Mouse (Mus musculus) heart, embryonic 14.5 days (tissue): ENCODE results near the gene Dmbx1. TPM values are rescaled to one million over a fixed set of nuclear protein-coding genes. Genes with fewer than 3 reads are reported as not detected.
A peak's percentile ranks its signal among the peaks of the same experiment; 100 is the strongest.

ENCODE experiments used
- ATAC-seq: fragments of 200-750 bp; cut with Nextera tagmentation; 2 replicates; pipeline ENCODE4 v1.8.0; 2017; ENCODE audit warnings: low read depth, moderate TSS enrichment; ENCODE audit not compliant: insufficient number of reproducible peaks, insufficient read depth, low FRiP score
- H3K27ac ChIP-seq, 2 experiments: fragments of 200-500 bp in 1 of 2; fragments of 300-500 bp in 1 of 2; sonication (generic) in 1 of 2; replicated peaks in 1 of 2; 2 replicates each; pipeline ENCODE4 v1.5.1; 2012 to 2014; ENCODE audit warnings: low read depth in 2 of 2, low read length in 2 of 2, control low read depth in 1 of 2, mild to moderate bottlenecking in 1 of 2, mixed read lengths in 1 of 2; ENCODE audit not compliant: control insufficient read depth in 1 of 2, insufficient read depth in 1 of 2
- H3K27me3 ChIP-seq: fragments of 300-500 bp; sonication (generic); 2 replicates; pipeline ENCODE4 v1.6.1; 2014; ENCODE audit warnings: mild to moderate bottlenecking, low read length, control low read depth; ENCODE audit not compliant: control insufficient read depth, insufficient read depth
- H3K36me3 ChIP-seq: fragments of 300-500 bp; sonication (generic); 2 replicates; pipeline ENCODE4 v1.6.1; 2014; ENCODE audit warnings: mild to moderate bottlenecking, control low read depth, low read length, mixed read lengths; ENCODE audit not compliant: control insufficient read depth, insufficient read depth
- H3K4me1 ChIP-seq, 2 experiments: fragments of 200-500 bp in 1 of 2; fragments of 300-500 bp in 1 of 2; sonication (generic) in 1 of 2; 2 replicates each; pipeline ENCODE4 v1.6.1; 2012 to 2014; ENCODE audit warnings: low read length in 2 of 2, control low read depth in 1 of 2, mixed read lengths in 1 of 2; ENCODE audit not compliant: control insufficient read depth in 2 of 2, insufficient read depth in 2 of 2
- H3K4me2 ChIP-seq: fragments of 300-500 bp; sonication (generic); 2 replicates; pipeline ENCODE4 v1.6.1; 2014; ENCODE audit warnings: mild to moderate bottlenecking, low read length
- H3K4me3 ChIP-seq, 2 experiments: fragments of 200-500 bp in 1 of 2; fragments of 300-500 bp in 1 of 2; sonication (generic) in 1 of 2; 2 replicates each; pipeline ENCODE4 v1.5.1; 2012 to 2014; ENCODE audit warnings: low read length in 2 of 2, mild to moderate bottlenecking in 2 of 2, control low read depth in 1 of 2, low read depth in 1 of 2, moderate library complexity in 1 of 2; ENCODE audit not compliant: control insufficient read depth in 1 of 2, insufficient read depth in 1 of 2
- H3K9ac ChIP-seq: fragments of 300-500 bp; sonication (generic); 2 replicates; pipeline ENCODE4 v1.6.1; 2014; ENCODE audit warnings: mild to moderate bottlenecking, low read length
- H3K9me3 ChIP-seq: fragments of 300-500 bp; sonication (generic); 2 replicates; pipeline ENCODE4 v1.6.1; 2016; ENCODE audit warnings: low read length, control low read depth; ENCODE audit not compliant: control insufficient read depth
- WGBS: fragments of 180-500 bp; shearing (Covaris S2); extraction: QIAGEN DNeasy Blood & Tissue Kit; methylation state at CpG from one replicate; pipeline ENCODE4 v1.1.7; 2014; 5-methylcytosine and 5-hydroxymethylcytosine counted together
- polyA plus RNA-seq: library from polyadenylated mRNA; unstranded; fragments of >200 nt; fragmentation: Nextera tagmentation; extraction: Ambion mirVana; gene quantifications from 2 replicates; pipeline ENCODE4 v1.2.1, GENCODE M21; 2014

Gene Dmbx1
- polyA plus RNA-seq: not detected in 2 replicates

DNA sequence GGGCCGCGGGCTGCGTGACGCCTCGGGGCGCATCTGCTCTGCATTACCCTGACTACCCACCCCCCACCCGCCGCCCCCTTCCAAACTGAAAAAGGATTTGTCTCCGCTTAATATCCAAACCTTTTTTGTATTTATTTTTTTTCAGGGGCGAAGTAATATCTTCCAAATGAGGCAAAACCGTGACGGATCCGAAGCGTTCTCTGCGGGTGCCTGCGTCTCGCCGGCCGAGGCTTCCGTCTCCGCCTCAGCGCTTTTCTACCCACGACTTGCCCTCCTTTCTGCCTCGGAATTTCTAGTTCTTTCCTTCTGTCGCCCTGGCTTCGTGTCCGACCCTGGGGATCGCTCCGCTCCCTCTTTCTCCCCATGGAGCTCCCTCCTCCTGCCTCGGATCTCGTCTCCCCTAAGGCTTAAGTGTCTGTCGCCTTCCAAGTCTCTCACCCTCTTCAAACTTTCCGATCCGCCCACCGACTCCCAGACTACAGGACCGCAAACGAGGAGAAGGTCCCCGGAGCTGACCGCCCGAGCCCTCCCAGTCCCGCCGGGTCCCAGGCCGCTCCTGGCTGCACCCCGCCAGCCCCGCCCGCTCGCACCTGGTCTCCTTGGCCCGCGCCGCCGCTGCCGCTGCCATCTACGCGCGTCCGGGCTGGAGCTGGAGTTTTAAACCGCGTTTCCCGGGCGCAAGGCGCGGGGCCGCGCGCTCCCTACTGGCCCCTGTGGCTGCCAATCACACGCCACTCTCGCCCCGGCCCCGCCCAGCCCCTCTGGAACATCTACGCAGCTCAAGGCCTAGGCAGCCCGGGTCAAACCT, at the start of gene Dmbx1:
Gene Dmbx1 (minus strand): TSS at position 632 of the 808 bp plus-strand sequence.
- Histone ChIP-seq H3K27ac (no peak within 1 kb of the TSS), H3K27me3 (peaks cover 99% of the 10 kb centered on the region), H3K36me3 (no peaks in the 10 kb centered on the region), H3K4me1 (peaks cover 0 to 17% of the 10 kb centered on the region in 2 experiments; a peak in 3 of 4 replicates), H3K9me3 (no peaks in the 10 kb centered on the region), H3K9ac (no peak within 1 kb of the TSS), H3K4me2 (peak within 1 kb of the TSS; percentile 66), H3K4me3 (peak within 1 kb of the TSS; percentile 9 to 38)
- ATAC-seq: no peak
- WGBS: 1% methylated on average over 71 of the region's 71 CpGs

DNA sequence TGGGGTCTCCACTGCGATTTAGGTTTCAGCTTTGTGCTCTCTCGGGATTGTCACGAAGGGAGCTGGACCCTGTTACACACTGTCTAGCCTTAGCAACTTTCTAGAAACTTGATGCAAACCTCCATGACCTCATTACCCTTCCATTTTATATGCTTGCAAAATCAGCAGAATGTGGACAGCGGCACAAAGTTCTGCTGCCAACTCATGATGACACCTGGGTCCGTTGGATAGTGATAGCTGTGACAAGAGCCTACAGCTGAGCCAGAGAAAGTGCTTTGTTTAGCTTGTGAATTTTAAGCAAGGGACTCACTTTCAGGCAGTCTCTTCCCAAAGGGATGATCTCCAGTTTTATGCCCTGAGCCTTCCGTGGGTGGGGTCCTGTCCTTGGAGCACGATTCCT, 49.7 kb upstream of the Dmbx1 start:
- Histone ChIP-seq H3K4me1 (0 out of 4 replicates have a peak, but pooled peaks cover 1 to 2% of the 10 kb centered on the region in 2 experiments), H3K9me3 (peaks cover 5% of the 10 kb centered on the region; the same call in 1 of the 2 replicates), H3K27me3 (no peaks in the 10 kb centered on the region; the same call in 1 of the 2 replicates), H3K36me3 (no peaks in the 10 kb centered on the region), H3K9ac (no peak overlapping the region), H3K4me2 (no peak overlapping the region), H3K4me3 (no peak overlapping the region), H3K27ac (no peak overlapping the region)
- WGBS: 73% methylated on average over 7 of the region's 7 CpGs
- no peak for ATAC-seq

DNA sequence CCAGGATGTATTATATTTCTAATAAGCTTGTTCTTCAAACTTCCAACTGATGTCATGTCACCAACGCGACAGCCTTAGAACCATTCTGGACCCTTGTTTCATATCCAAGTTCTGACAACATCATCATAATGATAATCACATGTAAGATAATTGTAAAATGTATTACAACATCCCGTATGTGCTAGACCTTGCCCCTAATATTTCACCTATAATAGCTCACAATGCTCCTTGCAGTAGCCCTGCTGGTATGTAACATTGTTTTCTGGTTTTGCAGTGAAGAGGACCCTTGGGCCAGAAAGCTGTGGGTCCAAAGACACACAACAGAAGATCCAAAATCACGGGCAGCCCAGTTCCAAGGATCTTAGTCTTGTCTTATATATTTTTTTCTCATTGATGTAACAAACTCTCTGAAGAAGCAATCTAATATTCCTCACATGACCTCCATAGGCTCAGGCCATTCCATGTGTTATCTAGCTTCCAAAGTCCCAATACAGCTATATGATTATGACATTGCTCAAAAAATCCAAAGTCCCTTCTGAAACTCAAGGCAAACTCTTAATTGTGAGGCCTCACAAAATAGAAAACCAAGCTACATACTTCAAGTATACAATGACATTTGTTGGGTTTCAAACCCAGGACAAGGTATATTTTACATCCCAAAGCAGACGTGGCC, 48.3 kb upstream of the Dmbx1 start:
- Histone ChIP-seq H3K9ac (no peak overlapping the region), H3K27me3 (peaks cover 8% of the 10 kb centered on the region; the same call in 1 of the 2 replicates), H3K4me2 (no peak overlapping the region), H3K4me1 (peaks cover 2 to 3% of the 10 kb centered on the region in 2 experiments; a peak in 1 of 4 replicates), H3K36me3 (no peaks in the 10 kb centered on the region), H3K4me3 (no peak overlapping the region), H3K9me3 (peaks cover 5% of the 10 kb centered on the region; the same call in 1 of the 2 replicates), H3K27ac (no peak overlapping the region)
- 70% methylated on average over 5 of the region's 5 CpGs for WGBS
- no peak for ATAC-seq

DNA sequence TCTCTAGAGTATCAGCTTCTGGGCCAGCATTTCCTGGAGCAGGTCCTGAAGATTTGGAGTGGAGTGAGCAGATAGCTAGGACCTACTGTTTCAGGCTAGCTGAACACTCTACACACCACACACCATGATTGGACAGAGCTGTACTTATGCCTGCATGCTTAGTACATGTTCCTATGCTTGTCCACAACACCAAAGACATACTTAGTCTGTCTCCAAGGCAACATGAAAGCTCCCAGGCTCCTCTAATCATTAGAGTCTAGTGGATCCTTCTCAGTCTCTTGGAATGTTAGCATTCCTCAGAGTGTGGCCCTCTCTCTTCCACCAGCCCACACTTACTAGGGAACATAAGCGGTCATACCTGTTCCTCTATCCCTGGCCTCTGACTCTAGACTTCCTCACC, 47.7 kb upstream of the Dmbx1 start:
- no peak overlapping the region for H3K4me2 ChIP-seq
- H3K4me1 ChIP-seq: peaks cover 2 to 3% of the 10 kb centered on the region in 2 experiments; a peak in 1 of 4 replicates
- ATAC-seq: no peak
- peaks cover 5% of the 10 kb centered on the region; the same call in 1 of the 2 replicates for H3K9me3 ChIP-seq
- WGBS: 70% methylated on average over 1 of the region's 1 CpGs
- H3K9ac ChIP-seq: no peak overlapping the region
- peaks cover 8% of the 10 kb centered on the region; the same call in 1 of the 2 replicates for H3K27me3 ChIP-seq
- H3K4me3 ChIP-seq: no peak overlapping the region
- H3K27ac ChIP-seq: no peak overlapping the region
- no peaks in the 10 kb centered on the region for H3K36me3 ChIP-seq

DNA sequence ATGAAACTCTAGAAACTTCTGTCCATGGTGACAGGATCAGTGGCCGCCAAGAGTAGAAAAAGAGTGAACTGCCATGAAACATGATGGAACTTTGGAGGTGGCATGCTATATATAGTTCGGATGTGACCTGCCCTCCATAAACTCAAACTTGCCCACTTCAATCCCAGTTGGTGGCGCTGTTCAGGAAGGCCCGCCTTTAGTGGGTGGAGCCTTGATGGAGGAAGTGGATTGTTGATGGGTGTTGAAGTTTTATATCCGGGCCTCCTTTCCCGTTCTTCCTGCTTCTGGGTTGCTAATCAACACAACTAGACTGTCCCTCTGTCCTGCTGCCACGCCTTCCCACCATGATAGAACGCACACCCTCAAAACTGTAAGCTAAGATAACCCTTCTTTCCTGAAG, 45.2 kb upstream of the Dmbx1 start:
- no peak overlapping the region for H3K27ac ChIP-seq
- H3K4me1 ChIP-seq: peaks cover 2 to 3% of the 10 kb centered on the region in 2 experiments; a peak in 1 of 4 replicates
- H3K9ac ChIP-seq: no peak overlapping the region
- WGBS: 29% methylated on average over 8 of the region's 8 CpGs
- H3K4me3 ChIP-seq: no peak overlapping the region
- no peak for ATAC-seq
- H3K36me3 ChIP-seq: no peaks in the 10 kb centered on the region
- no peak overlapping the region for H3K4me2 ChIP-seq
- H3K27me3 ChIP-seq: peaks cover 28% of the 10 kb centered on the region
- no peaks in the 10 kb centered on the region for H3K9me3 ChIP-seq

DNA sequence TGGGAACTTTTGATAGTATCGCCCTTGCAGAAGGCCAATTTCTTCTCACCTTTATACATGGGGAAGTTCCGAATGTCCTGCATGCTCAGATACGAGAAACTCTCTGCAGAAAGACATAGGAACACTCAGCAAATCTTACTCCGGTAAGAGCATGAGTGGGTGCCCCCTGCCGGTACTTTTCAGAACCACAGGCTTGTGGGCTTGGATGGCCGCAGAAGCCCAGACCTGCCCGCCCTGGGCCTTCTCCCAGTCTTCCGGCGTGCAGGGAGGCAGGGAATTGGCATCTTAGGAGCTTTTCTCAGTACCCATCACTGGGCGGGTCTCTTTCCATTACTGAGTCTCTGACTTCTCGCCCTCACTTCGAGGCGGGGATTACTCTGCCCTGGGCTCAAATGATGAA, 44.4 kb upstream of the Dmbx1 start:
- WGBS: 3% methylated on average over 13 of the region's 13 CpGs
- Histone ChIP-seq H3K9ac (no peak overlapping the region), H3K9me3 (no peaks in the 10 kb centered on the region), H3K4me3 (no peak overlapping the region), H3K36me3 (no peaks in the 10 kb centered on the region), H3K27me3 (peaks cover 37% of the 10 kb centered on the region), H3K4me1 (peaks cover 2 to 11% of the 10 kb centered on the region in 2 experiments; a peak in 2 of 4 replicates), H3K4me2 (peak overlapping the region; percentile 34), H3K27ac (no peak overlapping the region)
- no peak for ATAC-seq

DNA sequence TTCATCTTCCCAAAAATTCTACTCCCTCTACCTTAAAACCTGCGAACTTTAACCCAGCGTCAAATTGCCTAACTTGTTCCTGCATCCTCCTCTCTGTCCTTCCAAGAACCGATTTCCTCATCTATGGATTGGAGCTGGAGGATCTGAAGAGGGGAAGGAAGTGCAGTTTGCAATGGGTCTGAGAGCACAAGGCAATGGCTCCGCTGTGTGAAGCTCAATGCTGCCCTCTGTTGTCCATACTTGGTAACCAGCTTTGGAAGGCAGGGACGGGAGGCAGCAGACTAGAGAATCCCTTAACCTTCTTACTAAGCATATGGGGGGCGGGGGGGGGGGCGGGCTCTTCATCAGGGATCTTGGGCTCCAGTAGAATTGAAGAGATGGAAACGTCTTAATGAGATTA, 41.0 kb upstream of the Dmbx1 start:
- Histone ChIP-seq H3K4me2 (no peak overlapping the region), H3K27me3 (peaks cover 71% of the 10 kb centered on the region), H3K4me3 (no peak overlapping the region), H3K9me3 (no peaks in the 10 kb centered on the region), H3K9ac (no peak overlapping the region), H3K36me3 (no peaks in the 10 kb centered on the region), H3K4me1 (peaks cover 2 to 11% of the 10 kb centered on the region in 2 experiments; a peak in 2 of 4 replicates), H3K27ac (no peak overlapping the region)
- under 1% methylated on average over 8 of the region's 8 CpGs for WGBS
- no peak for ATAC-seq
